Mouse (Mus musculus): ENCODE results near the gene Plekhg6. TPM values are rescaled to one million over a fixed set of nuclear protein-coding genes. Genes with fewer than 3 reads are reported as not detected.
A peak's percentile ranks its signal among the peaks of the same experiment; 100 is the strongest.

Plekhg6 gene
- polyA plus RNA-seq, 1 experiment from 2014 or later, result 0.08 TPM

GRCm38 (mm10) chr6:125377042-125377441, 3.6 kb downstream of the Plekhg6 start:
- no peak overlapping the region for H3K9ac ChIP-seq (replicated peaks; ENCODE audit: low read length)
- no peak overlapping the region for H3K4me2 ChIP-seq (ENCODE audit: low read length)
- peaks cover 34% of the 10 kb centered on the region for H3K27me3 ChIP-seq (ENCODE audit: control insufficient read depth, insufficient read depth, low read length)
- H3K4me3 ChIP-seq (replicated peaks; ENCODE audit: low read depth, low read length), result no peak overlapping the region
- no peaks in the 10 kb centered on the region for H3K36me3 ChIP-seq (ENCODE audit: control insufficient read depth, insufficient read depth, low read length)
- 32% methylated on average over 6 of the region's 6 CpGs for WGBS
- H3K4me1 ChIP-seq (ENCODE audit: control insufficient read depth, insufficient read depth, low read length), result peaks cover 5% of the 10 kb centered on the region; the same call in 1 of the 2 replicates
- no peak overlapping the region for H3K27ac ChIP-seq (replicated peaks; ENCODE audit: low read depth, low read length)
- ATAC-seq (ENCODE audit: low FRiP score, low TSS enrichment) (no peak), DNase-seq (peak; percentile 61)
- H3K9me3 ChIP-seq (ENCODE audit: control insufficient read depth, low read length), result no peaks in the 10 kb centered on the region

- no peak for ATAC-seq (ENCODE audit: low FRiP score, low TSS enrichment)
- Histone ChIP-seq H3K9me3 (ENCODE audit: control insufficient read depth, low read length) (no peaks in the 10 kb centered on the region), H3K9ac (replicated peaks; ENCODE audit: low read length) (no peak overlapping the region), H3K36me3 (ENCODE audit: control insufficient read depth, insufficient read depth, low read length) (no peaks in the 10 kb centered on the region), H3K27me3 (ENCODE audit: control insufficient read depth, insufficient read depth, low read length) (peaks cover 18% of the 10 kb centered on the region), H3K4me3 (replicated peaks; ENCODE audit: low read depth, low read length) (no peak overlapping the region), H3K27ac (replicated peaks; ENCODE audit: low read depth, low read length) (no peak overlapping the region), H3K4me1 (ENCODE audit: control insufficient read depth, insufficient read depth, low read length) (peaks cover 10% of the 10 kb centered on the region), H3K4me2 (ENCODE audit: low read length) (no peak overlapping the region)
- WGBS, result 48% methylated on average over 4 of the region's 4 CpGs
- DNase-seq, result no peak
These were observed 12.7 kb downstream of the Plekhg6 start for GRCm38 (mm10) chr6:125367758-125368371.

DNA sequence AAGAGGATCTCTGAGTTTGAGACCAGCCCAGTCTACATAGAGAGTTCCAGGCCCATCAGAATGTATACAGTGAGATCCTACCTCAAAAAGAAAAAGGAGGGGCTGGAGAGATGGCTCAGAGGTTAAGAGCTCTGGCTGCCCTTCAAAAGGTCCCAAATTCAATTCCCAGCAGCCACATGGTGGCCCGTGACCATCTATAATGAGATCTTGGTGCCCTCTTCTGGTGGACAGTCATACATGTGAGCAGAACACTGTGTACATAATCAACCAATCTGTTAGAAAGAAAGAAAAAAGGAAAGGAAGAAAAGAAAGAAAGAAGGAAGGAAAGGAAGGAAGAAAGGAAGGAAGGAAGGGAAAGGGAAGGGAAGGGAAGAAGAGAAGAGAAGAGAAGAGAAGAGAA, 14.5 kb downstream of the Plekhg6 start:
- peaks cover 15% of the 10 kb centered on the region for H3K4me1 ChIP-seq (ENCODE audit: control insufficient read depth, insufficient read depth, low read length)
- H3K4me3 ChIP-seq (replicated peaks; ENCODE audit: low read depth, low read length), result no peak overlapping the region
- ATAC-seq (ENCODE audit: low FRiP score, low TSS enrichment) (no peak), DNase-seq (no peak)
- no peak overlapping the region for H3K9ac ChIP-seq (replicated peaks; ENCODE audit: low read length)
- no peak overlapping the region for H3K4me2 ChIP-seq (ENCODE audit: low read length)
- 82% methylated on average over 1 of the region's 1 CpGs for WGBS
- peaks cover 30% of the 10 kb centered on the region for H3K27me3 ChIP-seq (ENCODE audit: control insufficient read depth, insufficient read depth, low read length)
- H3K27ac ChIP-seq (replicated peaks; ENCODE audit: low read depth, low read length), result no peak overlapping the region
- H3K9me3 ChIP-seq (ENCODE audit: control insufficient read depth, low read length), result no peaks in the 10 kb centered on the region
- H3K36me3 ChIP-seq (ENCODE audit: control insufficient read depth, insufficient read depth, low read length), result no peaks in the 10 kb centered on the region

DNA sequence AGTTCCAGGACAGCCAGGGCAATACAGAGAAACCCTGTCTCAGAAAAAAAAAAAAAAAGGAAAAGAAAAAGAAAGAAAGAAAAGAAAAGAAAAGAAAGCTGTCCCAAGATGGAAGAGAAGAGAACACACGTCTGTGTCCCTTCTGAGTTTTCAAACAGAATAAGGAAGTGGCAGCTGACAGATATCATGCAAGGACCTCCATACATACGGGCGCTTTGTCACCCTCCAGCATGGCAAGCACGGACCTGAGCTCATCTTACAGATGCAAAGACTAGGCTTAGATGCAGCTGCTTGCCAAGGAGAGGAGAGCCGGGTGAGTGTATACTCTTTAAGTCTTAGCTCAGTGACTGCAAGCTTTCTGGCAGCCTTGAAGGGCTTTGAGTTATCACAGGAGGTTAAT, 15.1 kb downstream of the Plekhg6 start:
- Histone ChIP-seq H3K27me3 (ENCODE audit: control insufficient read depth, insufficient read depth, low read length) (peaks cover 36% of the 10 kb centered on the region), H3K36me3 (ENCODE audit: control insufficient read depth, insufficient read depth, low read length) (no peaks in the 10 kb centered on the region), H3K9me3 (ENCODE audit: control insufficient read depth, low read length) (no peaks in the 10 kb centered on the region), H3K4me1 (ENCODE audit: control insufficient read depth, insufficient read depth, low read length) (peaks cover 16% of the 10 kb centered on the region), H3K27ac (replicated peaks; ENCODE audit: low read depth, low read length) (no peak overlapping the region), H3K4me3 (replicated peaks; ENCODE audit: low read depth, low read length) (no peak overlapping the region), H3K4me2 (ENCODE audit: low read length) (no peak overlapping the region), H3K9ac (replicated peaks; ENCODE audit: low read length) (no peak overlapping the region)
- WGBS, result 86% methylated on average over 5 of the region's 5 CpGs
- no peak for ATAC-seq (ENCODE audit: low FRiP score, low TSS enrichment)
- no peak for DNase-seq

DNA sequence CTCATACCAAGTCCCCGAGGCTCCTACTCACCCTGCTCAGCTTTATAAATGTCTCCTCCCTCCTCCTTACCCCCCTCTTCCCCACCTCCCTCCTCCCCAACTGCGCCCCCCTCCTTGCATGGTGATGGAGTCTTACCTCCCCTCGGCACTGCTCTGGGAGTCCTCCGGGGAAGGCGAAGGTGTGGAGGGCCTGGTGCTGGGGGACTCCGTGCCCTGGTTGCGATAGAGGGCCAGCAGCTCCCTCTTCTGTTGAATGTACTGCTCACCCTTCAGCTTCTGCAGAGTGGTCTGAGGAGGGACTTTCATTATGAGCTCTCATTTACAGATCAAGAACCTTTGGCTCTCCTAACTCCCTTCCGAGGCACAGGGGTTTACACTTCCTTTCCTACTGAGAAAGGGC, 16.1 kb downstream of the Plekhg6 start:
- H3K4me2 ChIP-seq (ENCODE audit: low read length), result no peak overlapping the region
- no peaks in the 10 kb centered on the region for H3K9me3 ChIP-seq (ENCODE audit: control insufficient read depth, low read length)
- no peak overlapping the region for H3K9ac ChIP-seq (replicated peaks; ENCODE audit: low read length)
- H3K4me3 ChIP-seq (replicated peaks; ENCODE audit: low read depth, low read length), result no peak overlapping the region
- no peaks in the 10 kb centered on the region for H3K36me3 ChIP-seq (ENCODE audit: control insufficient read depth, insufficient read depth, low read length)
- DNase-seq, result no peak
- ATAC-seq (ENCODE audit: low FRiP score, low TSS enrichment), result no peak
- H3K27me3 ChIP-seq (ENCODE audit: control insufficient read depth, insufficient read depth, low read length), result peaks cover 38% of the 10 kb centered on the region
- H3K4me1 ChIP-seq (ENCODE audit: control insufficient read depth, insufficient read depth, low read length), result peaks cover 16% of the 10 kb centered on the region
- no peak overlapping the region for H3K27ac ChIP-seq (replicated peaks; ENCODE audit: low read depth, low read length)
- WGBS, result 4% methylated on average over 8 of the region's 8 CpGs

- Histone ChIP-seq H3K4me1 (ENCODE audit: control insufficient read depth, insufficient read depth, low read length) (peaks cover 16% of the 10 kb centered on the region), H3K27me3 (ENCODE audit: control insufficient read depth, insufficient read depth, low read length) (peaks cover 38% of the 10 kb centered on the region), H3K9me3 (ENCODE audit: control insufficient read depth, low read length) (no peaks in the 10 kb centered on the region), H3K9ac (replicated peaks; ENCODE audit: low read length) (no peak overlapping the region), H3K27ac (replicated peaks; ENCODE audit: low read depth, low read length) (no peak overlapping the region), H3K4me3 (replicated peaks; ENCODE audit: low read depth, low read length) (no peak overlapping the region), H3K36me3 (ENCODE audit: control insufficient read depth, insufficient read depth, low read length) (no peaks in the 10 kb centered on the region), H3K4me2 (ENCODE audit: low read length) (peak overlapping the region; percentile 18)
- 4% methylated on average over 23 of the region's 23 CpGs for WGBS
- ATAC-seq (ENCODE audit: low FRiP score, low TSS enrichment), result no peak
- DNase-seq, result no peak
These were observed 16.9 kb downstream of the Plekhg6 start for GRCm38 (mm10) chr6:125363451-125364242.

DNA sequence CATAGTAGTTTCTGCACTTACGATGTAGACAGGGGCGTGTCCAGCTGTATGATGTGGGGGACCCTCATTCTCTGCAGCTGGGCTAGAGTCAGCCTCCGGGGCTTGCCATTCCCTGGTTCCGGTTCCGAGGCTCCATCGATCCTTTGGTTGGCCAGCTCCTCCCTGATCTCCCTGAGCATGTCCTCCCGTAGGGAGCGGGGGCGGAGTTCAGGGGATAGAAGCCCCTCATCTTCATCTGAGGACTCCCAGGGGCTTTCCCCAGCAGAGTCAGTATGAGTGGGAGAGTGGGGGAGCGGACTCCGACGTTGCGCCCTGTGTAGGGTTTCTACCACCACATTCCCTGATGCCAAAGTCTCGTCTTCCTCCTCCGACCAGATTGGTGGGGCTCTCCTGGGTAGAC, 17.6 kb downstream of the Plekhg6 start:
- WGBS, result 14% methylated on average over 15 of the region's 15 CpGs
- no peak overlapping the region for H3K4me3 ChIP-seq (replicated peaks; ENCODE audit: low read depth, low read length)

GRCm38 (mm10) chr6:125361467-125362291, 18.9 kb downstream of the Plekhg6 start:
- peak; percentile 74 for DNase-seq
- ATAC-seq (ENCODE audit: low FRiP score, low TSS enrichment), result peak; percentile 34; the same call in 1 of the 2 replicates
- H3K27me3 ChIP-seq (ENCODE audit: control insufficient read depth, insufficient read depth, low read length), result peaks cover 38% of the 10 kb centered on the region
- no peaks in the 10 kb centered on the region for H3K36me3 ChIP-seq (ENCODE audit: control insufficient read depth, insufficient read depth, low read length)
- peaks cover 16% of the 10 kb centered on the region for H3K4me1 ChIP-seq (ENCODE audit: control insufficient read depth, insufficient read depth, low read length)
- WGBS, result 7% methylated on average over 38 of the region's 38 CpGs
- no peak overlapping the region; the same call in 1 of the 2 replicates for H3K9ac ChIP-seq (replicated peaks; ENCODE audit: low read length)
- peak overlapping the region; percentile 55 for H3K4me2 ChIP-seq (ENCODE audit: low read length)
- H3K4me3 ChIP-seq (replicated peaks; ENCODE audit: low read depth, low read length), result peak overlapping the region; percentile 22
- no peak overlapping the region for H3K27ac ChIP-seq (replicated peaks; ENCODE audit: low read depth, low read length)
- no peaks in the 10 kb centered on the region for H3K9me3 ChIP-seq (ENCODE audit: control insufficient read depth, low read length)

More for the DNA sequence above, 17.6 kb downstream of the Plekhg6 start:
- peaks cover 38% of the 10 kb centered on the region for H3K27me3 ChIP-seq (ENCODE audit: control insufficient read depth, insufficient read depth, low read length)
- ATAC-seq (ENCODE audit: low FRiP score, low TSS enrichment) (no peak), DNase-seq (no peak)
- H3K27ac ChIP-seq (replicated peaks; ENCODE audit: low read depth, low read length), result no peak overlapping the region
- no peaks in the 10 kb centered on the region for H3K36me3 ChIP-seq (ENCODE audit: control insufficient read depth, insufficient read depth, low read length)
- H3K4me1 ChIP-seq (ENCODE audit: control insufficient read depth, insufficient read depth, low read length), result peaks cover 16% of the 10 kb centered on the region
- no peaks in the 10 kb centered on the region for H3K9me3 ChIP-seq (ENCODE audit: control insufficient read depth, low read length)
- H3K4me2 ChIP-seq (ENCODE audit: low read length), result peak overlapping the region; percentile 18
- H3K9ac ChIP-seq (replicated peaks; ENCODE audit: low read length), result no peak overlapping the region

Data from midbrain, embryonic 14.5 days (tissue).